Comparison of ENCODE assay signal across 8 mouse cellular contexts in genomic region chr4:102760042-102760821, GRCm38 (mm10). TPM values are rescaled to one million over a fixed set of nuclear protein-coding genes. Genes with fewer than 3 reads are reported as not detected.
DNase-seq lines count a peak whose midpoint lies in the region; ATAC-seq and TF ChIP-seq lines count a peak whose summit lies in the region.

No protein-coding gene starts in this region.

- no peaks in the 10 kb centered on the region for H3K36me3 ChIP-seq in embryonic facial prominence, embryonic 12.5 days
- no peaks in the 10 kb centered on the region for H3K36me3 ChIP-seq in kidney, adult 2 months (ENCODE audit: control insufficient read depth, insufficient read depth, low read length)
- no peaks in the 10 kb centered on the region for H3K36me3 ChIP-seq in limb, embryonic 11.5 days (ENCODE audit: control insufficient read depth, insufficient read depth, low read length)
- H3K36me3 ChIP-seq in midbrain, embryonic 11.5 days (ENCODE audit: control insufficient read depth, insufficient read depth, low read length), result no peaks in the 10 kb centered on the region
- no peaks in the 10 kb centered on the region for H3K36me3 ChIP-seq in stomach, embryonic 16.5 days (ENCODE audit: control insufficient read depth, insufficient read depth, low read length)

- peak; percentile 98 for ATAC-seq in embryonic facial prominence, embryonic 12.5 days (ENCODE audit: insufficient number of reproducible peaks, insufficient read depth, low FRiP score, low TSS enrichment)
- ATAC-seq in limb, embryonic 11.5 days (ENCODE audit: insufficient number of reproducible peaks, low FRiP score, low TSS enrichment, low read depth), result peak; percentile 93
- peak; percentile 98 for ATAC-seq in midbrain, embryonic 11.5 days (ENCODE audit: low FRiP score)
- peak; percentile 91 for ATAC-seq in stomach, embryonic 16.5 days (ENCODE audit: insufficient read depth, low FRiP score)

- no peak for TF ChIP-seq CTCF in kidney, adult 2 months (conservative IDR thresholded peaks at IDR 0.05; ENCODE audit: insufficient read depth, insufficient read length, low read depth, low read length)

- DNase-seq in urinary bladder, adult 18-20 months (ENCODE audit: low spot score in 2 of 2), result peak; percentile 5 to 6
- DNase-seq in urinary bladder, postnatal 25 days (ENCODE audit: low spot score), result no peak
- DNase-seq in heart, adult 8-10 months (ENCODE audit: low spot score), result peak; percentile 44
- DNase-seq in kidney, adult 2 months, result peak; percentile 30
- peak; percentile 86 for DNase-seq in limb, embryonic 11.5 days (ENCODE audit: low spot score)
- DNase-seq in midbrain, embryonic 11.5 days (ENCODE audit: low spot score, missing footprints), result peak; percentile 97

- peak overlapping the region; percentile 78 for H3K4me2 ChIP-seq in embryonic facial prominence, embryonic 12.5 days (replicated peaks)
- H3K4me2 ChIP-seq in limb, embryonic 11.5 days (ENCODE audit: low read depth, severe bottlenecking), result peak overlapping the region; percentile 91
- H3K4me2 ChIP-seq in midbrain, embryonic 11.5 days, result peak overlapping the region; percentile 81
- peak overlapping the region; percentile 92 for H3K4me2 ChIP-seq in stomach, embryonic 16.5 days (ENCODE audit: low read depth, low read length)

- H3K9ac ChIP-seq in embryonic facial prominence, embryonic 12.5 days, result peak overlapping the region; percentile 20
- H3K9ac ChIP-seq in limb, embryonic 11.5 days (ENCODE audit: low read length), result peak overlapping the region; percentile 38
- H3K9ac ChIP-seq in midbrain, embryonic 11.5 days (ENCODE audit: low read length), result peak overlapping the region; percentile 70
- H3K9ac ChIP-seq in stomach, embryonic 16.5 days (ENCODE audit: low read length), result peak overlapping the region; percentile 65

- no peak for TF ChIP-seq POLR2A in kidney, adult 2 months (IDR thresholded peaks at IDR 0.05; ENCODE audit: low read depth, low read length)

- H3K27me3 ChIP-seq in embryonic facial prominence, embryonic 12.5 days, result no peaks in the 10 kb centered on the region
- no peaks in the 10 kb centered on the region for H3K27me3 ChIP-seq in kidney, adult 2 months (replicated peaks; ENCODE audit: control insufficient read depth, insufficient read depth, low read length)
- no peaks in the 10 kb centered on the region for H3K27me3 ChIP-seq in limb, embryonic 11.5 days (ENCODE audit: control insufficient read depth, insufficient read depth, low read length)
- H3K27me3 ChIP-seq in midbrain, embryonic 11.5 days (ENCODE audit: control insufficient read depth, insufficient read depth, low read length), result no peaks in the 10 kb centered on the region
- no peaks in the 10 kb centered on the region for H3K27me3 ChIP-seq in stomach, embryonic 16.5 days (ENCODE audit: control insufficient read depth, insufficient read depth, low read length)

- H3K9me3 ChIP-seq in embryonic facial prominence, embryonic 12.5 days, result no peaks in the 10 kb centered on the region
- H3K9me3 ChIP-seq in limb, embryonic 11.5 days (ENCODE audit: control insufficient read depth, low read length), result no peaks in the 10 kb centered on the region
- H3K9me3 ChIP-seq in midbrain, embryonic 11.5 days (ENCODE audit: control insufficient read depth, low read length), result no peaks in the 10 kb centered on the region
- no peaks in the 10 kb centered on the region for H3K9me3 ChIP-seq in stomach, embryonic 16.5 days (replicated peaks; ENCODE audit: control insufficient read depth, low read length)

- 2% methylated on average over 25 of the region's 25 CpGs for WGBS in embryonic facial prominence, embryonic 12.5 days
- WGBS in kidney, adult 2 months, result 8% methylated on average over 25 of the region's 25 CpGs
- WGBS in limb, embryonic 11.5 days, result 1% methylated on average over 25 of the region's 25 CpGs
- 1% methylated on average over 25 of the region's 25 CpGs for WGBS in midbrain, embryonic 11.5 days
- WGBS in stomach, embryonic 16.5 days, result 3% methylated on average over 25 of the region's 25 CpGs

- peak overlapping the region; percentile 46 for H3K4me3 ChIP-seq in embryonic facial prominence, embryonic 12.5 days
- peak overlapping the region; percentile 13; the same call in 1 of the 2 replicates for H3K4me3 ChIP-seq in kidney, adult 2 months (ENCODE audit: insufficient read depth, low read depth, low read length)
- peak overlapping the region; percentile 54 for H3K4me3 ChIP-seq in limb, embryonic 11.5 days (ENCODE audit: low read depth, low read length)
- peak overlapping the region; percentile 49 for H3K4me3 ChIP-seq in midbrain, embryonic 11.5 days (ENCODE audit: low read depth, low read length)
- H3K4me3 ChIP-seq in stomach, embryonic 16.5 days (replicated peaks; ENCODE audit: low read length), result peak overlapping the region; percentile 53

- peaks cover 10% of the 10 kb centered on the region; the same call in 1 of the 2 replicates for H3K4me1 ChIP-seq in embryonic facial prominence, embryonic 12.5 days
- no peaks in the 10 kb centered on the region for H3K4me1 ChIP-seq in kidney, adult 2 months (ENCODE audit: control insufficient read depth, insufficient read depth, low read length)
- no peaks in the 10 kb centered on the region for H3K4me1 ChIP-seq in limb, embryonic 11.5 days (ENCODE audit: control insufficient read depth, insufficient read depth, low read length)
- H3K4me1 ChIP-seq in midbrain, embryonic 11.5 days (ENCODE audit: control insufficient read depth, insufficient read depth, low read length), result no peaks in the 10 kb centered on the region
- H3K4me1 ChIP-seq in stomach, embryonic 16.5 days (ENCODE audit: control insufficient read depth, insufficient read depth, low read length), result no peaks in the 10 kb centered on the region; the same call in 1 of the 2 replicates

- H3K27ac ChIP-seq in embryonic facial prominence, embryonic 12.5 days, result peak overlapping the region; percentile 72
- no peak overlapping the region for H3K27ac ChIP-seq in kidney, adult 2 months (ENCODE audit: insufficient read depth, low read depth, low read length)
- H3K27ac ChIP-seq in limb, embryonic 11.5 days (replicated peaks; ENCODE audit: low read depth, low read length), result no peak overlapping the region
- H3K27ac ChIP-seq in midbrain, embryonic 11.5 days (ENCODE audit: low read depth, low read length), result peak overlapping the region; percentile 63
- no peak overlapping the region; the same call in 1 of the 2 replicates for H3K27ac ChIP-seq in stomach, embryonic 16.5 days (ENCODE audit: low read length)

RNA-seq across cellular contexts. Expression of gene Sgip1, which starts 19.1 kb away (rescaled TPM):
- 14.1 and 17.7 TPM in 2 replicates for polyA plus RNA-seq in embryonic facial prominence, embryonic 12.5 days (2016; fragmentation: Nextera tagmentation; extraction: Ambion mirVana)
- 1 to 10 TPM; 1.0 to 3.9 (median 1.9) TPM for total RNA-seq in heart, adult 8-10 months (2022)
- 0.95 and 1.1 TPM in 2 replicates for polyA plus RNA-seq in kidney, adult 2 months (2012; rRNA removed)
- polyA plus RNA-seq in limb, embryonic 11.5 days (2014; fragmentation: Nextera tagmentation; extraction: Ambion mirVana), result 5.2 and 8.5 TPM in 2 replicates
- polyA plus RNA-seq in midbrain, embryonic 11.5 days (2014; fragmentation: Nextera tagmentation; extraction: Ambion mirVana), result 14.4 and 15.9 TPM in 2 replicates
- polyA plus RNA-seq in stomach, embryonic 16.5 days (2015; fragmentation: Nextera tagmentation; extraction: Ambion mirVana), result 6.6 and 7.9 TPM in 2 replicates

Comparison
In these comparisons a context has a peak if more than half of its experiments do, and no peak if none do; other contexts are left out.
1. H3K27ac ChIP-seq: peak in embryonic facial prominence, embryonic 12.5 days (single experiment) and midbrain, embryonic 11.5 days (single experiment); none in kidney, adult 2 months (single experiment), limb, embryonic 11.5 days (single experiment) and stomach, embryonic 16.5 days (single experiment).
2. H3K9ac ChIP-seq: peak in every context shown above with its lines; median percentile 70 in midbrain, embryonic 11.5 days; 65 in stomach, embryonic 16.5 days; 38 in limb, embryonic 11.5 days; 20 in embryonic facial prominence, embryonic 12.5 days.
3. Peak in every context shown above with its lines, with median percentiles within 50 percentile points of each other: ATAC-seq, H3K4me2 ChIP-seq and H3K4me3 ChIP-seq.